Mouse (Mus musculus): ENCODE data around the gene Robo2. TPM values are rescaled to one million over a fixed set of nuclear protein-coding genes. Genes with fewer than 3 reads are reported as not detected.
"Not testable (repeated sequence)": the region's sequence is repeated elsewhere in the genome, so short reads cannot be mapped to it uniquely, and the experiment has no call there.

The Robo2 gene
- polyA plus RNA-seq, 1 experiment from 2014 or later, result 7.8 TPM

- H3K4me3 ChIP-seq, result no peak overlapping the region
These were observed 283.1 kb downstream of the Robo2 start for GRCm38 (mm10) chr16:74128443-74128983.

GRCm38 (mm10) chr16:74113155-74113554 is 298.5 kb downstream of the Robo2 start:
- Histone ChIP-seq H3K4me1 (no peaks in the 10 kb centered on the region), H3K27me3 (replicated peaks) (no peaks in the 10 kb centered on the region), H3K4me2 (no peak overlapping the region), H3K27ac (replicated peaks) (no peak overlapping the region), H3K36me3 (no peaks in the 10 kb centered on the region), H3K9ac (no peak overlapping the region), H3K4me3 (no peak overlapping the region), H3K9me3 (no peaks in the 10 kb centered on the region)
- ATAC-seq (ENCODE audit: extremely low read depth, insufficient number of reproducible peaks, low FRiP score, low TSS enrichment), result no peak
- WGBS, result 79% methylated on average over 3 of the region's 3 CpGs

More at GRCm38 (mm10) chr16:74128443-74128983, 283.1 kb downstream of the Robo2 start:
- no peak overlapping the region for H3K27ac ChIP-seq (replicated peaks)
- 77% methylated on average over 5 of the region's 5 CpGs for WGBS
- H3K9ac ChIP-seq, result no peak overlapping the region
- H3K4me1 ChIP-seq, result no peaks in the 10 kb centered on the region
- H3K4me2 ChIP-seq, result no peak overlapping the region
- no peaks in the 10 kb centered on the region for H3K27me3 ChIP-seq (replicated peaks)
- H3K36me3 ChIP-seq, result no peaks in the 10 kb centered on the region
- no peak for ATAC-seq (ENCODE audit: extremely low read depth, insufficient number of reproducible peaks, low FRiP score, low TSS enrichment)
- H3K9me3 ChIP-seq, result no peaks in the 10 kb centered on the region

GRCm38 (mm10) chr16:74111101-74111500 is 300.5 kb downstream of the Robo2 start:
- Histone ChIP-seq H3K4me1 (no peaks in the 10 kb centered on the region), H3K27ac (replicated peaks) (no peak overlapping the region), H3K9me3 (no peaks in the 10 kb centered on the region), H3K27me3 (replicated peaks) (no peaks in the 10 kb centered on the region), H3K9ac (no peak overlapping the region), H3K36me3 (no peaks in the 10 kb centered on the region), H3K4me2 (no peak overlapping the region), H3K4me3 (no peak overlapping the region)
- ATAC-seq (ENCODE audit: extremely low read depth, insufficient number of reproducible peaks, low FRiP score, low TSS enrichment), result no peak
- 77% methylated on average over 4 of the region's 4 CpGs for WGBS

GRCm38 (mm10) chr16:74104449-74104848 is 307.2 kb downstream of the Robo2 start:
- H3K4me2 ChIP-seq; H3K4me1 ChIP-seq; H3K4me3 ChIP-seq; H3K27me3 ChIP-seq (replicated peaks); ATAC-seq (ENCODE audit: extremely low read depth, insufficient number of reproducible peaks, low FRiP score, low TSS enrichment); H3K9me3 ChIP-seq; H3K27ac ChIP-seq (replicated peaks); H3K36me3 ChIP-seq; H3K9ac ChIP-seq: not testable (repeated sequence)
- WGBS, result 77% methylated on average over 8 of the region's 8 CpGs

- no peaks in the 10 kb centered on the region for H3K9me3 ChIP-seq
- H3K4me2 ChIP-seq, result no peak overlapping the region; the same call in 1 of the 2 replicates
- H3K27me3 ChIP-seq (replicated peaks), result no peaks in the 10 kb centered on the region
- ATAC-seq (ENCODE audit: extremely low read depth, insufficient number of reproducible peaks, low FRiP score, low TSS enrichment), result no peak
- H3K4me3 ChIP-seq, result no peak overlapping the region
- H3K9ac ChIP-seq, result no peak overlapping the region
- H3K27ac ChIP-seq (replicated peaks), result no peak overlapping the region
- H3K36me3 ChIP-seq, result no peaks in the 10 kb centered on the region
- peaks cover 6% of the 10 kb centered on the region; the same call in 1 of the 2 replicates for H3K4me1 ChIP-seq
- WGBS, result 47% methylated on average over 7 of the region's 7 CpGs
These were observed 318.4 kb downstream of the Robo2 start for GRCm38 (mm10) chr16:74092997-74093801.

DNA sequence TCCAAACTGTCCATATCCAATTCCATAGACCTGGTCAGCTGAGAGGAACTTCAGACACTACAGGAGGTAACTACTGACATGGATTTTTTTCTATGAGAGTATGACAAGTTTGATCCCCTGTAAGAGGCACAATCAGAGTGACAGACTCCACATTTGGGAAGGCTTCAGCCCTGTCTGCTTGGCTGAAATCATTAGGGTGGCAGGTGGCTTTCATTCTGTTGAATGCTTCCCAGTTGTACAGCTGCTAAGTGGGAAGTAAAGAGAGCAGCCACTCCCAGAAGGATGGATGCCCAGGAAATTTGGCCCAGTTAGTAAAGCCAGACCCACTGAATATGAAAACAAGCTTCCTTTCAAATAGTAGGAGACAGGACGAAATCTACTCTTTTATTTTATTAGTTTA is 321.7 kb downstream of the Robo2 start:
- Histone ChIP-seq H3K36me3 (no peaks in the 10 kb centered on the region), H3K4me3 (no peak overlapping the region), H3K27ac (replicated peaks) (no peak overlapping the region), H3K9ac (no peak overlapping the region), H3K4me1 (peaks cover 6% of the 10 kb centered on the region; the same call in 1 of the 2 replicates), H3K27me3 (replicated peaks) (no peaks in the 10 kb centered on the region), H3K9me3 (no peaks in the 10 kb centered on the region), H3K4me2 (no peak overlapping the region)
- 75% methylated on average over 1 of the region's 1 CpGs for WGBS
- ATAC-seq (ENCODE audit: extremely low read depth, insufficient number of reproducible peaks, low FRiP score, low TSS enrichment), result no peak

DNA sequence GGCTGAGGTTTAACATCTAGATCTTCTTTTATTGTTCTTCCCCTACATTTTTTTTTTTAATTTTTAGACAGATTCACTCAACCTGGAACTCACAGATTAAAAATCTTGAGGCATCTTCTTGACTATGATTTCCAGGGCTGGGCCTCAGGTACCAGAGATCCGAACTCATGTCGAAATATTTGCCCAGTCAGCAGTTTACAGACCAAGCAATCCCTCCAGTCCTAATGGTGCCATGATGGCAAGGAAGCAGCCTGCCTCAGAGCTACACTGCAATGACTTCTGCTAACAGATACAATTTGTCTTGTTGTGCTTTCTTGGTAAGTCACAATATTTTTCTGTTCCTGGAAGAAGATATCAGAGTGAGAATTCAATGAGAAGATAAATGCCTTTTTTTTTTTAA is 327.4 kb downstream of the Robo2 start:
- no peak overlapping the region for H3K27ac ChIP-seq (replicated peaks)
- H3K4me1 ChIP-seq, result no peaks in the 10 kb centered on the region
- no peaks in the 10 kb centered on the region for H3K36me3 ChIP-seq
- no peaks in the 10 kb centered on the region for H3K27me3 ChIP-seq (replicated peaks)
- no peaks in the 10 kb centered on the region for H3K9me3 ChIP-seq
- no peak overlapping the region for H3K4me3 ChIP-seq
- no peak overlapping the region for H3K4me2 ChIP-seq
- ATAC-seq (ENCODE audit: extremely low read depth, insufficient number of reproducible peaks, low FRiP score, low TSS enrichment), result no peak
- 89% methylated on average over 2 of the region's 2 CpGs for WGBS
- no peak overlapping the region for H3K9ac ChIP-seq

DNA sequence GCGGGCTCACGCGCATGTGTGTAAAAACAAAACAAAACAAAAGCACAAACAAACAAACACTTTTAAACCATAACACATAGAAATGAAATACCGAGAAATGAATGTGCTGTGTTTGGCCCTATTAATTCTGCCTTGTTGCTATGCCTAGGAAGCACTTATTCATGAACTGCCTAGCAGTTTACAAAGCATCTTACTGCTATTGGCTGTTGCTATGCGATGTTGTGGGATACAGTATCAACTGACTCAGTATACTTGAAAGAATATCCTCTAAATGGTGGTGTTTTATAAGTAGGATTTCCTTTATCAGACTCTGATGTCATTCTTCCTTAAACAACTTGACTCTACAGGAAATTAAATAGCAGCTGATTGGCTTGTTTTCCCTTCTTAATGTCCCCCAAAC is 339.0 kb downstream of the Robo2 start:
- Histone ChIP-seq H3K9me3 (no peaks in the 10 kb centered on the region), H3K36me3 (no peaks in the 10 kb centered on the region), H3K27ac (replicated peaks) (no peak overlapping the region), H3K4me2 (no peak overlapping the region), H3K4me3 (no peak overlapping the region), H3K27me3 (replicated peaks) (no peaks in the 10 kb centered on the region), H3K4me1 (no peaks in the 10 kb centered on the region), H3K9ac (no peak overlapping the region)
- no peak for ATAC-seq (ENCODE audit: extremely low read depth, insufficient number of reproducible peaks, low FRiP score, low TSS enrichment)
- whole genome bisulfite sequencing, result 82% methylated on average over 5 of the region's 5 CpGs

- Histone ChIP-seq H3K27me3 (replicated peaks) (no peaks in the 10 kb centered on the region), H3K9ac (no peak overlapping the region), H3K27ac (replicated peaks) (no peak overlapping the region), H3K9me3 (no peaks in the 10 kb centered on the region), H3K36me3 (no peaks in the 10 kb centered on the region), H3K4me2 (no peak overlapping the region), H3K4me3 (no peak overlapping the region), H3K4me1 (no peaks in the 10 kb centered on the region)
- 79% methylated on average over 7 of the region's 7 CpGs for WGBS
- no peak for ATAC-seq (ENCODE audit: extremely low read depth, insufficient number of reproducible peaks, low FRiP score, low TSS enrichment)
These were observed 341.0 kb downstream of the Robo2 start for GRCm38 (mm10) chr16:74070628-74071027.

DNA sequence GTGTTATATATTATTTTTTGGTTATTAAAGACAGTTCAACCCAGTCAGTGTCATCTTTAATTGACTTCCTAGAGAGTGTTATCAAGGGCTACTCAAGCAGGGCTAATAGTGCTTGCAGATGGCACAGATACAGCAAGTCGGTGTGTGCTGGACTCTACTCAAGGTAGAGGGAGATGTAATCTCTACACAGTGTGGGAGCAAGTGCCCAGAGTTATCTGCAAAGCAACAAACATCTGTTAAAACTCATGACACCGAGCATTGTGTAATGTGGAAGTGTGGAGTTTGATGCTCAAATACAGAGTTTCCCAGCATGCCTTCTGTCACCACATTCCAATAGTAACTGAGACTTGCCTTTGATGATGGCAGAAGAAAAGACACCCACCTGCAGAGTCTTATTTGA is 345.7 kb downstream of the Robo2 start:
- Histone ChIP-seq H3K9ac (no peak overlapping the region), H3K4me3 (no peak overlapping the region), H3K27me3 (replicated peaks) (no peaks in the 10 kb centered on the region), H3K4me1 (no peaks in the 10 kb centered on the region), H3K9me3 (no peaks in the 10 kb centered on the region), H3K27ac (replicated peaks) (no peak overlapping the region), H3K4me2 (no peak overlapping the region), H3K36me3 (no peaks in the 10 kb centered on the region)
- ATAC-seq (ENCODE audit: extremely low read depth, insufficient number of reproducible peaks, low FRiP score, low TSS enrichment), result no peak
- 60% methylated on average over 2 of the region's 2 CpGs for WGBS

- Histone ChIP-seq H3K4me1 (peaks cover 9% of the 10 kb centered on the region; the same call in 1 of the 2 replicates), H3K27me3 (replicated peaks) (no peaks in the 10 kb centered on the region), H3K27ac (replicated peaks) (no peak overlapping the region), H3K36me3 (no peaks in the 10 kb centered on the region), H3K4me3 (no peak overlapping the region), H3K9me3 (no peaks in the 10 kb centered on the region), H3K4me2 (no peak overlapping the region), H3K9ac (no peak overlapping the region)
- ATAC-seq (ENCODE audit: extremely low read depth, insufficient number of reproducible peaks, low FRiP score, low TSS enrichment), result no peak
These were observed 349.7 kb downstream of the Robo2 start for GRCm38 (mm10) chr16:74061951-74062350.

DNA sequence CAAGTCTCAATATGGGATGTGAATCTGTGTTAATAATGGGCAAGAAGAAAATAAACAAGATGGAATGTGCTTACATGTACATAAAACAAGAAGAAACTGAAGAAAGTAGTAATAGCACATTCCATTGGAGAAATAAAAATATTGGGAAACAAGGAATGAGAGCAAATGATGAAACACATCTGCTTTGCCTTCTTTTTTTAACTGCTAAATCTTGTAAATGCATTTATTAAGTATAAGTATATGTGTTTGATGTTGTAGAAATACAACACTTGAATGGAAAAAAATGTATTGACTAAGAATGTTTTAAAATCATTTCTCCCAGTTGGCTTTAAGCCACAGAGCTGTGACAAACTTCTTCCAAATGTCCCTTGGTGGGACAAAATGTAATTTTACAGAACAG is 350.1 kb downstream of the Robo2 start:
- H3K9me3 ChIP-seq, result no peaks in the 10 kb centered on the region
- H3K9ac ChIP-seq, result no peak overlapping the region
- H3K27me3 ChIP-seq (replicated peaks), result no peaks in the 10 kb centered on the region
- no peaks in the 10 kb centered on the region for H3K36me3 ChIP-seq
- no peak overlapping the region for H3K27ac ChIP-seq (replicated peaks)
- no peak for ATAC-seq (ENCODE audit: extremely low read depth, insufficient number of reproducible peaks, low FRiP score, low TSS enrichment)
- H3K4me2 ChIP-seq, result no peak overlapping the region
- peaks cover 9% of the 10 kb centered on the region; the same call in 1 of the 2 replicates for H3K4me1 ChIP-seq
- no peak overlapping the region for H3K4me3 ChIP-seq

Measured in heart, embryonic 13.5 days (tissue).